Mouse (Mus musculus): ENCODE measurements at regions not wholly inside any gene's neighbourhood (a gene's known extent, or its start where the extent isn't known, plus 50 kb on each side); places are given as distances from the start of the nearest gene placed in this dataset.

DNA sequence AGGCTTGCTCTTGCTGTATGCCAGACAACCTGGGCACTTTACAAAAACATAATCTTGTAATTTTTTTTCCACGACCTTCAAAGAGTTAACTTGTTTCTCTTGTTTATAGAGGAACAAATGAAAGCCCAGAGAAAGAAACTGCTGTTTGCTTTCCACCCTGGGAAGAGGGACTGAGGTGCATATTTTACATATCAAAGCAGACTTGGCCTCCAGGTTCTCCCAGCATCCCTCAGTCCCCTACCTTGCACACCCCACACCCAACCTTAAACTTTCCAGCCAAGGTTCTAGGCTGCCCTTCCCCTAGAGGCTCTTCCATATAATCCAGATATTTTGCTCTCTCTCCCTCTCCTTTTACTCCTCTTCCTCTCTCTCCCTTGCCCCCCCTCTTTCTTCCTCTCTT, 226.0 kb upstream of the Sall1 start:
- WGBS: 24% methylated on average over 1 of the region's 1 CpGs
- H3K9ac ChIP-seq (ENCODE audit: low read length): no peak overlapping the region
- ATAC-seq (ENCODE audit: insufficient number of reproducible peaks, insufficient read depth, low FRiP score, low read depth): no peak
- H3K4me2 ChIP-seq (ENCODE audit: low read length): no peak overlapping the region
- no peak overlapping the region for H3K4me3 ChIP-seq (ENCODE audit: control insufficient read depth in 1 of 2, insufficient read depth in 1 of 2, low read depth in 1 of 2, low read length in 2 of 2)
- no peaks in the 10 kb centered on the region; a peak in 2 of 4 replicates for H3K4me1 ChIP-seq (ENCODE audit: control insufficient read depth in 2 of 2, insufficient read depth in 2 of 2, low read length in 2 of 2)
- no peaks in the 10 kb centered on the region for H3K36me3 ChIP-seq (ENCODE audit: control insufficient read depth, insufficient read depth, low read length)
- H3K9me3 ChIP-seq (ENCODE audit: control insufficient read depth, low read length): peaks cover 7% of the 10 kb centered on the region; the same call in 1 of the 2 replicates
- H3K27me3 ChIP-seq (ENCODE audit: control insufficient read depth, insufficient read depth, low read length): peaks cover 10% of the 10 kb centered on the region
- H3K27ac ChIP-seq (replicated peaks in 1 of 2; ENCODE audit: control insufficient read depth in 1 of 2, insufficient read depth in 1 of 2, low read depth in 2 of 2, low read length in 2 of 2): no peak overlapping the region

GRCm38 (mm10) chr8:89261163-89261812, 217.3 kb upstream of the Sall1 start:
- Histone ChIP-seq H3K9me3 (ENCODE audit: control insufficient read depth, low read length) (peaks cover 7% of the 10 kb centered on the region; the same call in 1 of the 2 replicates), H3K9ac (ENCODE audit: low read length) (no peak overlapping the region), H3K4me3 (ENCODE audit: control insufficient read depth in 1 of 2, insufficient read depth in 1 of 2, low read depth in 1 of 2, low read length in 2 of 2) (no peak overlapping the region), H3K36me3 (ENCODE audit: control insufficient read depth, insufficient read depth, low read length) (no peaks in the 10 kb centered on the region), H3K27ac (replicated peaks in 1 of 2; ENCODE audit: control insufficient read depth in 1 of 2, insufficient read depth in 1 of 2, low read depth in 2 of 2, low read length in 2 of 2) (no peak overlapping the region), H3K27me3 (ENCODE audit: control insufficient read depth, insufficient read depth, low read length) (no peaks in the 10 kb centered on the region), H3K4me1 (ENCODE audit: control insufficient read depth in 2 of 2, insufficient read depth in 2 of 2, low read length in 2 of 2) (no peaks in the 10 kb centered on the region), H3K4me2 (ENCODE audit: low read length) (no peak overlapping the region)
- ATAC-seq (ENCODE audit: insufficient number of reproducible peaks, insufficient read depth, low FRiP score, low read depth): no peak
- 69% methylated on average over 15 of the region's 15 CpGs for WGBS

- no peak overlapping the region for H3K27ac ChIP-seq (replicated peaks in 1 of 2; ENCODE audit: control insufficient read depth in 1 of 2, insufficient read depth in 1 of 2, low read depth in 2 of 2, low read length in 2 of 2)
- WGBS: 70% methylated on average over 5 of the region's 5 CpGs
- H3K9me3 ChIP-seq (ENCODE audit: control insufficient read depth, low read length): no peaks in the 10 kb centered on the region
- H3K9ac ChIP-seq (ENCODE audit: low read length): no peak overlapping the region
- no peak overlapping the region for H3K4me3 ChIP-seq (ENCODE audit: control insufficient read depth in 1 of 2, insufficient read depth in 1 of 2, low read depth in 1 of 2, low read length in 2 of 2)
- no peaks in the 10 kb centered on the region for H3K4me1 ChIP-seq (ENCODE audit: control insufficient read depth in 2 of 2, insufficient read depth in 2 of 2, low read length in 2 of 2)
- H3K4me2 ChIP-seq (ENCODE audit: low read length): no peak overlapping the region
- H3K36me3 ChIP-seq (ENCODE audit: control insufficient read depth, insufficient read depth, low read length): no peaks in the 10 kb centered on the region
- no peaks in the 10 kb centered on the region for H3K27me3 ChIP-seq (ENCODE audit: control insufficient read depth, insufficient read depth, low read length)
- no peak for ATAC-seq (ENCODE audit: insufficient number of reproducible peaks, insufficient read depth, low FRiP score, low read depth)
These were observed 215.9 kb upstream of the Sall1 start for GRCm38 (mm10) chr8:89259881-89260280.

- Histone ChIP-seq H3K27me3 (ENCODE audit: control insufficient read depth, insufficient read depth, low read length) (peaks cover 19% of the 10 kb centered on the region), H3K36me3 (ENCODE audit: control insufficient read depth, insufficient read depth, low read length) (no peaks in the 10 kb centered on the region), H3K4me1 (ENCODE audit: control insufficient read depth in 2 of 2, insufficient read depth in 2 of 2, low read length in 2 of 2) (peaks cover 0 to 4% of the 10 kb centered on the region in 2 experiments; a peak in 2 of 4 replicates), H3K27ac (replicated peaks in 1 of 2; ENCODE audit: control insufficient read depth in 1 of 2, insufficient read depth in 1 of 2, low read depth in 2 of 2, low read length in 2 of 2) (no peak overlapping the region), H3K4me3 (ENCODE audit: control insufficient read depth in 1 of 2, insufficient read depth in 1 of 2, low read depth in 1 of 2, low read length in 2 of 2) (no peak overlapping the region), H3K4me2 (ENCODE audit: low read length) (no peak overlapping the region), H3K9ac (ENCODE audit: low read length) (no peak overlapping the region), H3K9me3 (ENCODE audit: control insufficient read depth, low read length) (no peaks in the 10 kb centered on the region)
- WGBS: 73% methylated on average over 4 of the region's 4 CpGs
- no peak for ATAC-seq (ENCODE audit: insufficient number of reproducible peaks, insufficient read depth, low FRiP score, low read depth)
These were observed 202.4 kb upstream of the Sall1 start for GRCm38 (mm10) chr8:89246342-89246741.

- WGBS: 25% methylated on average over 25 of the region's 25 CpGs
These were observed 201.3 kb upstream of the Sall1 start for GRCm38 (mm10) chr8:89245131-89245751.

DNA sequence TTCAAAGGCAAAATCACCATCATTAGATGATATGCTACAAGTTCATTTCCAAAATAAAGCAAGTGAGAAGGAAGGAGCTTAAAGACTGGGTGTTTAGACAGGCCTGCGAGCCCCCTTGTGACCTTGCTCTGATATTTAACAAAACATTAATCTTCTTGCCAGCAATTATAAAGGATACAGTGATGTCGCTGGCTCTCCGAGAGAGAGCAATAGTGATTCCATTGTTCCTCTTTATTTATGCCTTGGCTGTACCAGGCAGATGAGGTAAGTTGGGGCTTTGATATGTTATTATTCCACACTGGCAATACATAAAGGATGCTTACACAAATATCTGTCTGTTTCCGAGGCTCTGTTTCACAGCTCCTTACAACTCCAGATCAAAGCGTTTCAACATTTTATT, 197.7 kb upstream of the Sall1 start:
- H3K27me3 ChIP-seq (ENCODE audit: control insufficient read depth, insufficient read depth, low read length): peaks cover 19% of the 10 kb centered on the region
- no peaks in the 10 kb centered on the region for H3K36me3 ChIP-seq (ENCODE audit: control insufficient read depth, insufficient read depth, low read length)
- no peak overlapping the region for H3K9ac ChIP-seq (ENCODE audit: low read length)
- no peak overlapping the region for H3K4me2 ChIP-seq (ENCODE audit: low read length)
- WGBS: 60% methylated on average over 5 of the region's 5 CpGs
- H3K27ac ChIP-seq (replicated peaks in 1 of 2; ENCODE audit: control insufficient read depth in 1 of 2, insufficient read depth in 1 of 2, low read depth in 2 of 2, low read length in 2 of 2): no peak overlapping the region
- no peaks in the 10 kb centered on the region for H3K9me3 ChIP-seq (ENCODE audit: control insufficient read depth, low read length)
- H3K4me1 ChIP-seq (ENCODE audit: control insufficient read depth in 2 of 2, insufficient read depth in 2 of 2, low read length in 2 of 2): peaks cover 0 to 4% of the 10 kb centered on the region in 2 experiments; a peak in 2 of 4 replicates
- H3K4me3 ChIP-seq (ENCODE audit: control insufficient read depth in 1 of 2, insufficient read depth in 1 of 2, low read depth in 1 of 2, low read length in 2 of 2): no peak overlapping the region
- no peak for ATAC-seq (ENCODE audit: insufficient number of reproducible peaks, insufficient read depth, low FRiP score, low read depth)

More at GRCm38 (mm10) chr8:89245131-89245751, 201.3 kb upstream of the Sall1 start:
- H3K9ac ChIP-seq (ENCODE audit: low read length): peak overlapping the region; percentile 46
- peak overlapping the region; percentile 61 for H3K4me2 ChIP-seq (ENCODE audit: low read length)
- H3K27ac ChIP-seq (replicated peaks in 1 of 2; ENCODE audit: control insufficient read depth in 1 of 2, insufficient read depth in 1 of 2, low read depth in 2 of 2, low read length in 2 of 2): no peak overlapping the region
- H3K4me3 ChIP-seq (ENCODE audit: control insufficient read depth in 1 of 2, insufficient read depth in 1 of 2, low read depth in 1 of 2, low read length in 2 of 2): peak overlapping the region; percentile 16 to 22; a peak in 2 of 4 replicates
- no peaks in the 10 kb centered on the region for H3K36me3 ChIP-seq (ENCODE audit: control insufficient read depth, insufficient read depth, low read length)
- no peak for ATAC-seq (ENCODE audit: insufficient number of reproducible peaks, insufficient read depth, low FRiP score, low read depth)
- H3K4me1 ChIP-seq (ENCODE audit: control insufficient read depth in 2 of 2, insufficient read depth in 2 of 2, low read length in 2 of 2): peaks cover 0 to 4% of the 10 kb centered on the region in 2 experiments; a peak in 2 of 4 replicates
- peaks cover 19% of the 10 kb centered on the region for H3K27me3 ChIP-seq (ENCODE audit: control insufficient read depth, insufficient read depth, low read length)
- no peaks in the 10 kb centered on the region for H3K9me3 ChIP-seq (ENCODE audit: control insufficient read depth, low read length)

- Histone ChIP-seq H3K9ac (ENCODE audit: low read length) (no peak overlapping the region), H3K9me3 (ENCODE audit: control insufficient read depth, low read length) (no peaks in the 10 kb centered on the region), H3K4me2 (ENCODE audit: low read length) (no peak overlapping the region), H3K27me3 (ENCODE audit: control insufficient read depth, insufficient read depth, low read length) (peaks cover 18% of the 10 kb centered on the region), H3K4me1 (ENCODE audit: control insufficient read depth in 2 of 2, insufficient read depth in 2 of 2, low read length in 2 of 2) (no peaks in the 10 kb centered on the region), H3K4me3 (ENCODE audit: control insufficient read depth in 1 of 2, insufficient read depth in 1 of 2, low read depth in 1 of 2, low read length in 2 of 2) (no peak overlapping the region), H3K36me3 (ENCODE audit: control insufficient read depth, insufficient read depth, low read length) (no peaks in the 10 kb centered on the region), H3K27ac (replicated peaks in 1 of 2; ENCODE audit: control insufficient read depth in 1 of 2, insufficient read depth in 1 of 2, low read depth in 2 of 2, low read length in 2 of 2) (no peak overlapping the region)
- no peak for ATAC-seq (ENCODE audit: insufficient number of reproducible peaks, insufficient read depth, low FRiP score, low read depth)
- WGBS: 55% methylated on average over 2 of the region's 2 CpGs
These were observed 195.7 kb upstream of the Sall1 start for GRCm38 (mm10) chr8:89239626-89240025.
